Mouse (Mus musculus): ENCODE results near the gene Arl5c.

DNA sequence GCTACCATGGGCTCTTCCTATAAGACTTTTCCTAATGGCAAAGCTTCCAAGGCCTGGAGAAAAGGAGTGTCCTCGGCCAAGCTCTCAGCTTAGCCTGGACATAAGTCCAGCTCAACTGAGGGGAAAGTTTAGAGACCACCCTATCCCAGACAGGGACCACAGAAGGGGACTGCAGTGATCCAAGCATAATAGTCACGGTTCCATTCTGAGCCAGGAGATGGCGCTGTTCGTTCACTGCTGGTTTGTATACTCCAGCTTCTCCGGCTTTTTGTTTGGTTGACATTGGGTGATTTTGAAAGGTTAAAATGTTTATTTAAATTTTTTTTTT, 35.4 kb upstream of the Arl5c start:
- peak; percentile 91 for TF ChIP-seq CTCF (IDR thresholded peaks at IDR 0.05; ENCODE audit: borderline replicate concordance, insufficient read depth, low read depth, low read length)
- TF ChIP-seq POLR2A (IDR thresholded peaks at IDR 0.05; ENCODE audit: borderline replicate concordance, insufficient read depth, low read length), result no peak

Measured in cerebellum, adult 2 months (tissue).